Mouse (Mus musculus) lung, postnatal 0 days (tissue): ENCODE results near the gene Cse1l. TPM values are rescaled to one million over a fixed set of nuclear protein-coding genes. Genes with fewer than 3 reads are reported as not detected.

Experiments
- ATAC-seq: fragments of 200-750 bp; cut with Nextera tagmentation; 2 replicates; pipeline ENCODE4 v1.8.0; 2017; ENCODE audit warnings: moderate library complexity
- DNase-seq: peaks from one replicate; pipeline ENCODE4 v3.0.0-alpha.2; 2016; ENCODE audit warnings: low spot score
- H3K27ac ChIP-seq: fragments of 300-500 bp; sonication (generic); 2 replicates; pipeline ENCODE4 v1.5.1; 2014; ENCODE audit warnings: antibody characterized with exemption, mild to moderate bottlenecking, low read length, mixed read lengths
- H3K27me3 ChIP-seq: fragments of 300-500 bp; sonication (generic); replicated peaks from 2 replicates; pipeline ENCODE4 v1.6.1; 2014; ENCODE audit warnings: low read length, mixed read lengths; ENCODE audit not compliant: insufficient read depth
- H3K36me3 ChIP-seq: fragments of 300-500 bp; sonication (generic); 2 replicates; pipeline ENCODE4 v1.6.1; 2014; ENCODE audit warnings: low read length, mixed read lengths; ENCODE audit not compliant: insufficient read depth
- H3K4me1 ChIP-seq: fragments of 300-500 bp; sonication (generic); 2 replicates; pipeline ENCODE4 v1.6.1; 2014; ENCODE audit warnings: antibody characterized with exemption, low read depth, low read length, mixed read lengths; ENCODE audit not compliant: insufficient read depth
- H3K4me2 ChIP-seq: fragments of 300-500 bp; sonication (generic); replicated peaks from 2 replicates; pipeline ENCODE4 v1.6.1; 2014; ENCODE audit warnings: low read depth, mild to moderate bottlenecking, low read length, moderate library complexity, mixed read lengths
- H3K4me3 ChIP-seq: fragments of 300-500 bp; sonication (generic); 2 replicates; pipeline ENCODE4 v1.5.1; 2014; ENCODE audit warnings: low read depth, low read length
- H3K9ac ChIP-seq: fragments of 300-500 bp; sonication (generic); replicated peaks from 2 replicates; pipeline ENCODE4 v1.6.1; 2014; ENCODE audit warnings: low read depth, mild to moderate bottlenecking
- H3K9me3 ChIP-seq: fragments of 300-500 bp; sonication (generic); 2 replicates; pipeline ENCODE4 v1.6.1; 2016; ENCODE audit warnings: low read length, mixed read lengths
- CTCF ChIP-seq: IDR thresholded peaks from 2 replicates; pipeline ENCODE4 v1.5.1; 2016; ENCODE audit warnings: antibody characterized with exemption, mild to moderate bottlenecking
- EP300 ChIP-seq: IDR thresholded peaks from 2 replicates; pipeline ENCODE4 v1.6.1; 2016; ENCODE audit warnings: antibody characterized with exemption, mild to moderate bottlenecking, control low read depth
- WGBS: fragments of 180-500 bp; shearing (Covaris S2); extraction: QIAGEN DNeasy Blood & Tissue Kit; methylation state at CpG from one replicate; pipeline ENCODE4 v1.1.7; 2014; 5-methylcytosine and 5-hydroxymethylcytosine counted together
- polyA plus RNA-seq: library from polyadenylated mRNA; unstranded; fragments of >200 nt; fragmentation: Nextera tagmentation; extraction: Ambion mirVana; gene quantifications from 2 replicates; pipeline ENCODE4 v1.2.1, GENCODE M21; 2015

The Cse1l gene
- polyA plus RNA-seq, 1 experiment from 2014 or later, result 24.1 TPM

GRCm38 (mm10) chr2:166973153-166973552 lies 67.3 kb downstream of the Cse1l start:
- H3K9me3 ChIP-seq, result no peaks in the 10 kb centered on the region
- H3K4me3 ChIP-seq, result no peak overlapping the region
- no peak overlapping the region for H3K4me2 ChIP-seq
- no peaks in the 10 kb centered on the region for H3K36me3 ChIP-seq
- 48% methylated on average over 1 of the region's 1 CpGs for WGBS
- no peak for TF ChIP-seq EP300
- TF ChIP-seq CTCF, result no peak
- DNase-seq (no peak), ATAC-seq (no peak)
- no peaks in the 10 kb centered on the region for H3K27me3 ChIP-seq
- 0 out of 2 replicates have a peak overlapping the region, but pooled peaks have one; percentile 19 for H3K9ac ChIP-seq
- no peak overlapping the region for H3K27ac ChIP-seq
- H3K4me1 ChIP-seq, result no peaks in the 10 kb centered on the region

- WGBS, result 61% methylated on average over 6 of the region's 6 CpGs
- H3K27me3 ChIP-seq, result no peaks in the 10 kb centered on the region
- no peaks in the 10 kb centered on the region for H3K36me3 ChIP-seq
- DNase-seq, result no peak
- no peak overlapping the region for H3K4me2 ChIP-seq
- H3K9me3 ChIP-seq, result no peaks in the 10 kb centered on the region
- no peak for ATAC-seq
- H3K27ac ChIP-seq, result no peak overlapping the region
- H3K9ac ChIP-seq, result no peak overlapping the region
- H3K4me1 ChIP-seq, result no peaks in the 10 kb centered on the region
- TF ChIP-seq CTCF (no peak), EP300 (no peak)
- H3K4me3 ChIP-seq, result no peak overlapping the region
Measured at GRCm38 (mm10) chr2:166974177-166974872, 68.5 kb downstream of the Cse1l start.

- Histone ChIP-seq H3K4me1 (no peaks in the 10 kb centered on the region), H3K9ac (no peak overlapping the region), H3K4me2 (no peak overlapping the region), H3K27me3 (no peaks in the 10 kb centered on the region), H3K4me3 (no peak overlapping the region), H3K27ac (no peak overlapping the region), H3K9me3 (no peaks in the 10 kb centered on the region), H3K36me3 (no peaks in the 10 kb centered on the region)
- no peak for ATAC-seq
- peak; percentile 54 for DNase-seq
- 64% methylated on average over 3 of the region's 3 CpGs for WGBS
- TF ChIP-seq CTCF (no peak), EP300 (no peak)
Measured at GRCm38 (mm10) chr2:166976356-166976755, 70.5 kb downstream of the Cse1l start.

- Histone ChIP-seq H3K9ac (no peak overlapping the region), H3K4me3 (no peak overlapping the region), H3K4me1 (no peaks in the 10 kb centered on the region), H3K27me3 (no peaks in the 10 kb centered on the region), H3K4me2 (no peak overlapping the region), H3K9me3 (no peaks in the 10 kb centered on the region), H3K27ac (no peak overlapping the region), H3K36me3 (no peaks in the 10 kb centered on the region)
- WGBS, result 58% methylated on average over 3 of the region's 3 CpGs
- DNase-seq (no peak), ATAC-seq (no peak)
- no peak for TF ChIP-seq CTCF
- no peak for TF ChIP-seq EP300
Measured at GRCm38 (mm10) chr2:166977490-166977889, 71.7 kb downstream of the Cse1l start.

- H3K9me3 ChIP-seq, result no peaks in the 10 kb centered on the region
- TF ChIP-seq EP300 (no peak), CTCF (no peak)
- H3K4me1 ChIP-seq, result no peaks in the 10 kb centered on the region
- no peak overlapping the region for H3K27ac ChIP-seq
- WGBS, result 50% methylated on average over 2 of the region's 2 CpGs
- DNase-seq (no peak), ATAC-seq (no peak)
- H3K36me3 ChIP-seq, result no peaks in the 10 kb centered on the region
- no peak overlapping the region for H3K9ac ChIP-seq
- no peak overlapping the region for H3K4me2 ChIP-seq
- no peaks in the 10 kb centered on the region for H3K27me3 ChIP-seq
- H3K4me3 ChIP-seq, result no peak overlapping the region
Measured at GRCm38 (mm10) chr2:166980161-166980560, 74.3 kb downstream of the Cse1l start.

- Histone ChIP-seq H3K4me1 (no peaks in the 10 kb centered on the region), H3K9me3 (no peaks in the 10 kb centered on the region), H3K4me3 (no peak overlapping the region), H3K36me3 (no peaks in the 10 kb centered on the region), H3K4me2 (no peak overlapping the region), H3K27me3 (no peaks in the 10 kb centered on the region), H3K27ac (no peak overlapping the region), H3K9ac (no peak overlapping the region)
- TF ChIP-seq EP300, result no peak
- TF ChIP-seq CTCF, result peak; percentile 25; the same call in 1 of the 2 replicates
- DNase-seq, result no peak
- WGBS, result 71% methylated on average over 4 of the region's 4 CpGs
- no peak for ATAC-seq
Measured at GRCm38 (mm10) chr2:166983351-166983894, 77.6 kb downstream of the Cse1l start.
